Mouse (Mus musculus) embryonic facial prominence, embryonic 13.5 days (tissue): ENCODE results near the gene Pcdh15. TPM values are rescaled to one million over a fixed set of nuclear protein-coding genes. Genes with fewer than 3 reads are reported as not detected.

Source experiments
- ATAC-seq: fragments of 200-750 bp; cut with Nextera tagmentation; 2 replicates; pipeline ENCODE4 v1.8.0; 2017; ENCODE audit warnings: low read depth; ENCODE audit not compliant: insufficient number of reproducible peaks, insufficient read depth, low FRiP score, low TSS enrichment
- H3K27ac ChIP-seq: fragments of 300-500 bp; sonication (generic); 2 replicates; pipeline ENCODE4 v1.5.1; 2015; ENCODE audit warnings: moderate library complexity, mild to moderate bottlenecking, inconsistent platforms
- H3K27me3 ChIP-seq: fragments of 300-500 bp; sonication (generic); 2 replicates; pipeline ENCODE4 v1.6.1; 2015; ENCODE audit warnings: mild to moderate bottlenecking, inconsistent platforms
- H3K36me3 ChIP-seq: fragments of 300-500 bp; sonication (generic); 2 replicates; pipeline ENCODE4 v1.6.1; 2015; ENCODE audit warnings: mild to moderate bottlenecking, inconsistent platforms
- H3K4me1 ChIP-seq: fragments of 300-500 bp; sonication (generic); 2 replicates; pipeline ENCODE4 v1.6.1; 2015; ENCODE audit warnings: inconsistent platforms
- H3K4me2 ChIP-seq: fragments of 300-500 bp; sonication (generic); 2 replicates; pipeline ENCODE4 v1.6.1; 2015; ENCODE audit warnings: moderate library complexity, mild to moderate bottlenecking, inconsistent platforms
- H3K4me3 ChIP-seq: fragments of 300-500 bp; sonication (generic); 2 replicates; pipeline ENCODE4 v1.5.1; 2015; ENCODE audit warnings: mild to moderate bottlenecking, inconsistent platforms
- H3K9ac ChIP-seq: fragments of 300-500 bp; sonication (generic); 2 replicates; pipeline ENCODE4 v1.6.1; 2015; ENCODE audit warnings: mild to moderate bottlenecking, inconsistent platforms
- H3K9me3 ChIP-seq: fragments of 300-500 bp; sonication (generic); 2 replicates; pipeline ENCODE4 v1.6.1; 2016; ENCODE audit warnings: inconsistent platforms
- WGBS: fragments of 180-500 bp; shearing (Covaris S2); methylation state at CpG from one replicate; pipeline ENCODE4 v1.1.7; 2015; ENCODE audit warnings: mixed read lengths; 5-methylcytosine and 5-hydroxymethylcytosine counted together
- polyA plus RNA-seq: library from polyadenylated mRNA; unstranded; fragments of >200 nt; fragmentation: Nextera tagmentation; extraction: Ambion mirVana; gene quantifications from 2 replicates; pipeline ENCODE4 v1.2.1, GENCODE M21; 2015

The Pcdh15 gene
- polyA plus RNA-seq, 1 experiment from 2014 or later: 6.4 TPM

DNA sequence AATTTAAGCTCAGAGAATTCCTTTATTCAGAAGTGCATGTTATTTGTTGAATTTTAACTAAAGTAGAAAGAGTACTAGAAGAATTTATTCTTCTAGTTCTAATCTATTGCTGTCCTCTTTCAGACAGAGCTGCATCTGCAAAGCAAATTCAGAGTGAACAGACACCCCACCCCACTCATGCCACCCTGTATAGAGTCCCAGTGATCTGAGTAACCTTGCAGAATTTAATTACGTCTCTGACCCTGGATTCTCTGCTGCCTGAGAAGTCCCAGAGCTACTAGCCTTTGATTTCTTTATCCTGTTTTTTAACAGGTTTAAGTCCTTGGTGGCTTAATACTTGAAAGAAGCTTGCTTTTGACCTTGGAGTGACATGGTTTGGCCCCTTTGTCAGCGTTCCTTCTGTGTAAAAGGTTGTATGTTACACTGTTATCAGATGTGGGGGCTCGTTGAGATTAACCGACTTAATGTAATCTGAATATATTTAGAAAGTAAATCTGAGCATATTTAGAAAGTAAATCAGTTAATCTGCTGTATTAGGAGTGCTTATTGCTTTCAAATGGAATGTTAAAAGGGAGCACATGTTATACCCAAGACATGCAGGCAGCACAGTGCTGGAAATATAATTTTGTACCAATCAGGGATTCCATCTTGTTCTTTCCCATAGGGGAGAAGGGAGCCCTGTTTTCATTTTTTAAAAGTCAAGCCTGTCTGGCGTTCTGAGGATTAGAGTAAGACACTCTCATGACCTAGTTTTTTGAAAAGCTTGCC, 601.6 kb downstream of the Pcdh15 start:
- no peak for ATAC-seq
- Histone ChIP-seq H3K27ac (no peak overlapping the region), H3K4me1 (no peaks in the 10 kb centered on the region), H3K4me3 (no peak overlapping the region), H3K9ac (no peak overlapping the region), H3K36me3 (no peaks in the 10 kb centered on the region), H3K4me2 (no peak overlapping the region), H3K27me3 (no peaks in the 10 kb centered on the region), H3K9me3 (no peaks in the 10 kb centered on the region)
- 34% methylated on average over 5 of the region's 5 CpGs for WGBS

- H3K4me3 ChIP-seq: no peak overlapping the region
- H3K4me2 ChIP-seq: no peak overlapping the region
- no peak overlapping the region for H3K27ac ChIP-seq
- 80% methylated on average over 7 of the region's 7 CpGs for WGBS
- no peak overlapping the region for H3K9ac ChIP-seq
- H3K9me3 ChIP-seq: no peaks in the 10 kb centered on the region
- no peaks in the 10 kb centered on the region for H3K4me1 ChIP-seq
- H3K27me3 ChIP-seq: no peaks in the 10 kb centered on the region
- ATAC-seq: no peak
- no peaks in the 10 kb centered on the region for H3K36me3 ChIP-seq
These were observed 626.6 kb downstream of the Pcdh15 start for GRCm38 (mm10) chr10:73725566-73726240.

GRCm38 (mm10) chr10:73733246-73733645, 634.1 kb downstream of the Pcdh15 start:
- no peak overlapping the region for H3K4me2 ChIP-seq
- H3K27me3 ChIP-seq: no peaks in the 10 kb centered on the region
- no peaks in the 10 kb centered on the region for H3K9me3 ChIP-seq
- H3K4me1 ChIP-seq: no peaks in the 10 kb centered on the region
- H3K9ac ChIP-seq: no peak overlapping the region
- no peak overlapping the region for H3K4me3 ChIP-seq
- H3K36me3 ChIP-seq: no peaks in the 10 kb centered on the region
- ATAC-seq: no peak
- WGBS: 72% methylated on average over 7 of the region's 7 CpGs
- no peak overlapping the region for H3K27ac ChIP-seq

DNA sequence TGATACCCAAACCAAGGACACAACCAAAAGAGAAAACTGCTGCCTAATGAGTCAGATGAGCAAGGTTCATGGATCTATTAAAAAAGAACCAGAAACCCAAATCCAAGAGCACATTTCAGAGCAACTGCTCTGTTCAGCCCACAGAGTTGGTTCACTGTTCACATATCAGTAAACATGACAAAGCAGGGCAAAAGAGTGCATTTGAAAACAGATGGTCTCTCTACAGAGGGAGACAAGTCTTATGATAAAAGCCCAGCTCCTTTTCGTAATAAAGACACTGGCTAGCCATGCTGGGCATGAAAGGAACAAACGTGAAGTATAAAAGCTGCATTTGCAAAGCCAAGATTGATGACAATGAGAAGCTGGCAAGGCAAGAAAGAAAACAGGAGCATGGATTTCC, 649.9 kb downstream of the Pcdh15 start:
- H3K9ac ChIP-seq: no peak overlapping the region
- H3K4me1 ChIP-seq: no peaks in the 10 kb centered on the region
- no peak overlapping the region for H3K4me3 ChIP-seq
- H3K27ac ChIP-seq: no peak overlapping the region
- WGBS: 69% methylated on average over 2 of the region's 2 CpGs
- no peaks in the 10 kb centered on the region for H3K27me3 ChIP-seq
- ATAC-seq: no peak
- no peaks in the 10 kb centered on the region for H3K36me3 ChIP-seq
- no peaks in the 10 kb centered on the region for H3K9me3 ChIP-seq
- no peak overlapping the region for H3K4me2 ChIP-seq

DNA sequence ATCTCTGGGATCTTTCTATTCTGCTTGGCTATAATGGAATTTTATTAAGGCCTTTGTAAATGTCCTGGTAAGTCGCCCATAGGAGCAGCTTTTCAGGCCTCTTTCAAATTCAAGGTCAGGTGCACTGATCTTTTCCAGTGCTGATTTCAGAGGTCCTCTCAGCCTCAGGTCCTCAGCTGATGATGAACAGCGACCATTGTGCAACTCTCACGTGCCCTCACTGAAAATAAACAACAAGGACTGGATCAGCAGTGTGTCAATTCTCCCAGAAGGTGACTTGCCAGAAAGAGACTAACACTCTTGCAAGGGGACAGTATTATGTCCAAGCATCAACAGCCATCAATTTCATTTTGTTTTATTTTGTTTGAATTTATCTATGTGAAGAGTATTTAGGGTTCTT, 654.7 kb downstream of the Pcdh15 start:
- H3K27me3 ChIP-seq: no peaks in the 10 kb centered on the region
- H3K4me2 ChIP-seq: no peak overlapping the region
- no peak overlapping the region for H3K9ac ChIP-seq
- H3K4me1 ChIP-seq: no peaks in the 10 kb centered on the region
- 64% methylated on average over 3 of the region's 3 CpGs for WGBS
- H3K27ac ChIP-seq: no peak overlapping the region
- H3K36me3 ChIP-seq: no peaks in the 10 kb centered on the region
- H3K9me3 ChIP-seq: no peaks in the 10 kb centered on the region
- no peak for ATAC-seq
- H3K4me3 ChIP-seq: no peak overlapping the region

GRCm38 (mm10) chr10:73782945-73783344, 683.8 kb downstream of the Pcdh15 start:
- no peak overlapping the region for H3K9ac ChIP-seq
- no peaks in the 10 kb centered on the region for H3K4me1 ChIP-seq
- no peaks in the 10 kb centered on the region for H3K9me3 ChIP-seq
- ATAC-seq: no peak
- no peak overlapping the region for H3K27ac ChIP-seq
- H3K36me3 ChIP-seq: no peaks in the 10 kb centered on the region
- no peak overlapping the region for H3K4me3 ChIP-seq
- no peak overlapping the region for H3K4me2 ChIP-seq
- WGBS: 45% methylated on average over 4 of the region's 4 CpGs
- no peaks in the 10 kb centered on the region for H3K27me3 ChIP-seq

DNA sequence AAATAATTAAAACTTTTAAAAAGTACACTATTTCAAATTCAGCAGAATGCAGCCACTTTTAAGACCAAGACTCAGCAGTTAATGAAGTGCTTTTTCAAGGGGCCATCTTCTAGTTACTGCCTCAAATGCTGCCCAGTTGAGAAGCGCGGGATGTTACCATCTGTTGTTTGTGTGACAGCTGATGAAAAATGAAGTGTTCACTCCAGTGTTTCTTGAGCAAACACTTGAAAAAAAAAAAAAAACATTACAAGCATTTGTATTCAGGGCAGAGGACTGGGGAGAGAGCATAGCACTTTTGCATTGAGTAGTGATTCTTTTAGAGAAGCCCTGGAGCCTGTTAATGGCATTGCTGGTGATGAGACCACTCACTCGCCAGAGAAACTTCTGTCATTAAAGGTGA, 689.0 kb downstream of the Pcdh15 start:
- Histone ChIP-seq H3K27me3 (no peaks in the 10 kb centered on the region), H3K9ac (no peak overlapping the region), H3K4me3 (no peak overlapping the region), H3K27ac (no peak overlapping the region), H3K4me2 (no peak overlapping the region), H3K4me1 (no peaks in the 10 kb centered on the region), H3K9me3 (no peaks in the 10 kb centered on the region), H3K36me3 (no peaks in the 10 kb centered on the region)
- no peak for ATAC-seq
- 83% methylated on average over 3 of the region's 3 CpGs for WGBS

DNA sequence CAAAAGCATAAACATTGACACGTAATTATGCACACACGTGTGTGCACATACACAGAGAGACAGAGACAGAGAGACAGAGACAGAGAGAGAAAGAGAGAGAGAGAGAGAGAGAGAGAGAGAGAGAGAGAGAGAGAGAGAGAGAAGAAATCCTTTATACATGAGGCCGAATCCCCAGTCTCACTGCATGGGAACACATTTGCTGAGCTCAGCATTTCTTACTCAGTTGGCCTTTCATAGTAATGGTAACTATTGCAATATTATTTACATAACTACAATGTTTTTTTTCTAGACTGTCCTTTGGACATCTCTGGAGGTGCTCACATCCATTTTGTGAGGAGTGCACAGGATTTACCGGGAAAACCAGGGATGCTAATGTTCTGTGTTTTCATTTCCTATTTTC, 705.9 kb downstream of the Pcdh15 start:
- no peaks in the 10 kb centered on the region for H3K27me3 ChIP-seq
- H3K36me3 ChIP-seq: no peaks in the 10 kb centered on the region
- no peak overlapping the region for H3K27ac ChIP-seq
- 91% methylated on average over 4 of the region's 4 CpGs for WGBS
- ATAC-seq: no peak
- no peaks in the 10 kb centered on the region for H3K9me3 ChIP-seq
- no peaks in the 10 kb centered on the region for H3K4me1 ChIP-seq
- H3K4me3 ChIP-seq: no peak overlapping the region
- H3K9ac ChIP-seq: no peak overlapping the region
- no peak overlapping the region for H3K4me2 ChIP-seq

- Histone ChIP-seq H3K9me3 (no peaks in the 10 kb centered on the region), H3K4me1 (no peaks in the 10 kb centered on the region), H3K9ac (no peak overlapping the region), H3K4me3 (no peak overlapping the region), H3K36me3 (no peaks in the 10 kb centered on the region), H3K27ac (no peak overlapping the region), H3K27me3 (no peaks in the 10 kb centered on the region), H3K4me2 (no peak overlapping the region)
- WGBS: 76% methylated on average over 8 of the region's 8 CpGs
- ATAC-seq: no peak
These were observed 713.2 kb downstream of the Pcdh15 start for GRCm38 (mm10) chr10:73812311-73812710.

DNA sequence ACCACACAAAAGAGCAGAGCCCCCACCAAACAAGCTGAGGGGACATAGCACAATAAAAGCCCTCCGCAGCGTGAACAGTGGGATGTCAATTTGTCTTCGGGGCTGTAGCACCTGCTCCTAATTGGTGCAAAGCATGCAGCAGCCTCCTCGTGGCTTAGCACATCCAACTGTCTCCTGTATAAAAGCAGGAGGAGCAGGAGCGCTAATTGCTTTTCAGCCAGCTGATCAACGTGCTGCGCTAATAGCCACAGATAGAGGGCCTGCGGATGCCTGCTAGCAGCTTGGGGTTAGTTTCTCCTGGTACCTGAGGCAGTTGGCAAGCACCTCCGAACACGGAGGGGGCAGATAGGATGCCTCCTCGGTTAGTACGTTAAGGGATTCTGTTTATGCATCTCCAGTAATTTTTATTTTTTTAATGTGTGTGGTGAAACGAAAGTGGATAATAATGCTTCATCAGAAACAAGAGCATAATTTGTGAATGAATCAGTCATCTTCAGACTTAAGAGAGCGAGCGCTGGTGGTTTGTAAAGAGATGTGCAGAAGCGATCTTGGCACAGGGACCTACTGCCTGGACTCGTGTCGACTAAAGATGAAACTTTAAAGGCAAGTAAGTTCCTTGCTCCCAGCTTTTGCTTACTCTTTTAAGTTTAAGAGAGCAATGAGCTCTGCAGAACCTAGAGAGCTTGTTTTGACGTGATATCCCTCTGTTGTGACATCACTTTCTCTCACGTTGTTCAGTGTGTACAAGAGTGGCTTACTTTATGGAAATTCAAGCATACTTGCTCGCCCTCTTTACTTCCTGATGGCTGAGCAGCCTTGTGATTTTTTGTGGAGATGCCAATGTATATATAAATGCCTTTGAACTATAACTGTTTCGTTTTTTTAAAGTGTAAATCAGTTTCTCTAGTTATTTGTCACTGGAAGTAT, 722.8 kb downstream of the Pcdh15 start:
- no peak for ATAC-seq
- Histone ChIP-seq H3K9me3 (no peaks in the 10 kb centered on the region), H3K27me3 (peaks cover 20% of the 10 kb centered on the region), H3K4me3 (no peak overlapping the region; the same call in 1 of the 2 replicates), H3K4me2 (peak overlapping the region; percentile 46), H3K36me3 (no peaks in the 10 kb centered on the region), H3K9ac (no peak overlapping the region), H3K4me1 (peaks cover 4% of the 10 kb centered on the region; the same call in 1 of the 2 replicates), H3K27ac (no peak overlapping the region)
- WGBS: 30% methylated on average over 22 of the region's 22 CpGs

- H3K36me3 ChIP-seq: no peaks in the 10 kb centered on the region
- no peak for ATAC-seq
These were observed 724.1 kb downstream of the Pcdh15 start for GRCm38 (mm10) chr10:73823214-73823613.

More at GRCm38 (mm10) chr10:73823214-73823613, 724.1 kb downstream of the Pcdh15 start:
- Histone ChIP-seq H3K4me1 (peaks cover 4% of the 10 kb centered on the region; the same call in 1 of the 2 replicates), H3K27me3 (peaks cover 20% of the 10 kb centered on the region), H3K9ac (no peak overlapping the region), H3K4me3 (no peak overlapping the region), H3K4me2 (no peak overlapping the region), H3K27ac (no peak overlapping the region), H3K9me3 (no peaks in the 10 kb centered on the region)
- WGBS: 42% methylated on average over 4 of the region's 4 CpGs
